Mouse (Mus musculus) right cerebral cortex, adult 2 months (tissue): ENCODE measurements around the gene Kpna3.
A peak's percentile ranks its signal among the peaks of the same experiment; 100 is the strongest.
"Not testable (repeated sequence)": the region's sequence is repeated elsewhere in the genome, so short reads cannot be mapped to it uniquely, and the experiment has no call there.

ENCODE experiments used
- DNase-seq, 2 experiments: peaks; one replicate each; pipeline ENCODE4 v3.0.0; 2021 to 2022; ENCODE audit warnings: low spot score in 2 of 2

Gene Kpna3

GRCm38 (mm10) chr14:61439661-61440559 is at the start of gene Kpna3:
Kpna3 (minus strand) TSS chr14:61439874.
- peak; percentile 93 to 96 for DNase-seq

GRCm38 (mm10) chr14:61460365-61460764 is 20.7 kb upstream of the Kpna3 start:
- DNase-seq, result no peak

- DNase-seq, result no peak
Measured at GRCm38 (mm10) chr14:61457468-61457867, 17.8 kb upstream of the Kpna3 start.

GRCm38 (mm10) chr14:61455571-61455970 is 15.9 kb upstream of the Kpna3 start:
- no peak for DNase-seq

- no peak for DNase-seq
Measured at GRCm38 (mm10) chr14:61453032-61453431, 13.4 kb upstream of the Kpna3 start.

- no peak for DNase-seq
Measured at GRCm38 (mm10) chr14:61452481-61452880, 12.8 kb upstream of the Kpna3 start.

- DNase-seq, result no peak
Measured at GRCm38 (mm10) chr14:61447775-61448174, 8.1 kb upstream of the Kpna3 start.

GRCm38 (mm10) chr14:61439141-61439660 is 473 bp downstream of the Kpna3 start:
- peak; percentile 35 to 46 for DNase-seq

- no peak for DNase-seq
Measured at GRCm38 (mm10) chr14:61438171-61438945, 1.3 kb downstream of the Kpna3 start.

GRCm38 (mm10) chr14:61436866-61437265 is 2.8 kb downstream of the Kpna3 start:
- DNase-seq, result no peak

- no peak for DNase-seq
Measured at GRCm38 (mm10) chr14:61428126-61428787, 11.4 kb downstream of the Kpna3 start.

GRCm38 (mm10) chr14:61427095-61427494 is 12.6 kb downstream of the Kpna3 start:
- DNase-seq, result not testable (repeated sequence)

- no peak for DNase-seq
Measured at GRCm38 (mm10) chr14:61425080-61425665, 14.5 kb downstream of the Kpna3 start.

GRCm38 (mm10) chr14:61415719-61416118 is 24.0 kb downstream of the Kpna3 start:
- DNase-seq, result no peak

GRCm38 (mm10) chr14:61415311-61415710 is 24.4 kb downstream of the Kpna3 start:
- DNase-seq, result no peak

GRCm38 (mm10) chr14:61414808-61415207 is 24.9 kb downstream of the Kpna3 start:
- no peak for DNase-seq

- no peak for DNase-seq
Measured at GRCm38 (mm10) chr14:61414199-61414598, 25.5 kb downstream of the Kpna3 start.

- no peak for DNase-seq
Measured at GRCm38 (mm10) chr14:61413686-61414085, 26.0 kb downstream of the Kpna3 start.

- no peak for DNase-seq
Measured at GRCm38 (mm10) chr14:61410020-61410419, 29.7 kb downstream of the Kpna3 start.

- no peak for DNase-seq
Measured at GRCm38 (mm10) chr14:61407055-61407454, 32.6 kb downstream of the Kpna3 start.

GRCm38 (mm10) chr14:61405761-61406160 is 33.9 kb downstream of the Kpna3 start:
- DNase-seq, result no peak

- DNase-seq, result no peak
Measured at GRCm38 (mm10) chr14:61404941-61405340, 34.7 kb downstream of the Kpna3 start.
